Mouse (Mus musculus): ENCODE measurements around the gene Brd7.

DNA sequence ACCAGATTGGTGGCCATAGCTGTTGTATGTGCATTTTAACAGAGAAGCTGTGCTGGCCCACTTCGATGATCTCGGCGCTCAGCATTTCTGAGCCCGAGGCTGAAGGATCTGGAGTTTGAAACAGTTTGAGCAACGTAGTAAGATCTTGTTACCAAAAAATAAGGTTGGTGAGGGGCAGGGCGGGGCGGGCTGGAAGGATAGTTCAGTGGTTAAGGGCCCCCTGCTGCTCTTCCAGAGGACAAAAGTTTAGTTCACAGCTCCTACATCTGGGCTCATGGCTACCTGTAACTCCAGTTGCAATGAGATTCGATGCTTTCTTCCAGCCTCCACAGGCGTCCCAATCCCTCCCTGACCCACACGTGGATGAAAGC lies 63.3 kb downstream of the Brd7 start:
- TF ChIP-seq CTCF (IDR thresholded peaks at IDR 0.05; ENCODE audit: low read depth, low read length) (no peak), POLR2A (IDR thresholded peaks at IDR 0.05; ENCODE audit: extremely low read depth, insufficient read depth, low read length) (no peak)
